Mouse (Mus musculus) naive thymus-derived CD4-positive, alpha-beta T cell, adult 2 months (primary cell): ENCODE measurements around the gene BC049352.

ENCODE experiments used
- DNase-seq: peaks from one replicate; pipeline ENCODE4 v3.0.0-alpha.2; 2011; ENCODE audit warnings: low read depth

BC049352 gene

DNA sequence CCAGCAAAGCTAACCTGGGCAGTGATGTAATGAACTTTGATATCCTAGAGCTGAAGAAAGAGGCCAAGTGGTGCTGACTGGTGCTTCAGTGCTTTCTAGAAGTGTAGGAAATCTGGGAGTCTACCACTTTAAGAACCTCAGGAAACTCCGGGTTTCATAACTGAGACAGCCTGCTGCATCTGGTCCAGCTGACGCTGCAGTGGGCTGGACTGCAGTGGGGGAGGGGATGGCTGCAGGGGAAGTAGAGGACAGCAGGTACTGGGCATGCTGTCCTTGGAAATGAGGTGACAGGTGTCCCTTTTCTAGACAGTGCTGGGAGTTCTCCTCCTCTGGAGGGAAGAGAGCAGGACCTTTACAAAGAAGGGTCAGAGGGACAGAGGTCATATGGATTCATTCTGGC lies at the start of gene BC049352:
Gene BC049352, plus strand, starts transcription at position 238 of the 400 bp plus-strand sequence.
- no peak for DNase-seq

- peak; percentile 87 for DNase-seq
These were observed 48.1 kb upstream of the BC049352 start for GRCm38 (mm10) chr9:45133484-45134310.

DNA sequence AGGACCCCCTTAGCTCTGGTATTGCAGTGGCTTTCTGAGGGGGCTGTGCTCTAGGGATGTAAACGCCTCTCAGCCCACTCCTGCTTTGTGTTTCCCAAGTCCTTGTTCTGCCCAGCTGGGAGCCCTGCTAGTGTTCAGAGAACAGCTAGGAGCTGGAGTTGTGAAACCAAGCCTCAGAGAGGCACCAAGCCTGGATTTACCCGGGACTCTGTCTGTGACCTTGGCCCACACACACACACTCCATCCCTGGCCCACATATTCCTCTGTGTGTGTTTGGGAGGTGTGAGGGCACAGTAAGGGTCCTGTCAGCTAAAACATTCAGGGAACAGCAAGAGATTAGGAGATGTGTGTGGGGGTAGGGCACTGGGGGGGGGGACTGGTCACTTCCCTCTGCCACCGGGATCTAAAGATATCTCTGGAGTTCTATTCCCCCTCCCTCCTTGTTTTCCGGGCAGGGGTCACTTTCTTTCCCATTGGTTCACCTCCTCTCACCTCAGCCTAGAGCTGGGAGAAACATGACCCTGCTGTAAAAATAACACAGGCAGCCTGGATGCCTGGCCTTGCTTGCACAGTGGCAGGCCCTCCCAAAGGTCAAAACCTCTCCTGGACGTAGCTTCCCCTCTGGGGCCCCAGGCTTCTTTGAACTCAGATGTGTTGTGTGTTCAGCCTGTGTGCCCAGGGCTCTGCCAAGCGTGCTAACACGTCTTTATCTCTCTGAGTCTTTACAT lies 45.2 kb upstream of the BC049352 start:
- DNase-seq, result no peak

DNA sequence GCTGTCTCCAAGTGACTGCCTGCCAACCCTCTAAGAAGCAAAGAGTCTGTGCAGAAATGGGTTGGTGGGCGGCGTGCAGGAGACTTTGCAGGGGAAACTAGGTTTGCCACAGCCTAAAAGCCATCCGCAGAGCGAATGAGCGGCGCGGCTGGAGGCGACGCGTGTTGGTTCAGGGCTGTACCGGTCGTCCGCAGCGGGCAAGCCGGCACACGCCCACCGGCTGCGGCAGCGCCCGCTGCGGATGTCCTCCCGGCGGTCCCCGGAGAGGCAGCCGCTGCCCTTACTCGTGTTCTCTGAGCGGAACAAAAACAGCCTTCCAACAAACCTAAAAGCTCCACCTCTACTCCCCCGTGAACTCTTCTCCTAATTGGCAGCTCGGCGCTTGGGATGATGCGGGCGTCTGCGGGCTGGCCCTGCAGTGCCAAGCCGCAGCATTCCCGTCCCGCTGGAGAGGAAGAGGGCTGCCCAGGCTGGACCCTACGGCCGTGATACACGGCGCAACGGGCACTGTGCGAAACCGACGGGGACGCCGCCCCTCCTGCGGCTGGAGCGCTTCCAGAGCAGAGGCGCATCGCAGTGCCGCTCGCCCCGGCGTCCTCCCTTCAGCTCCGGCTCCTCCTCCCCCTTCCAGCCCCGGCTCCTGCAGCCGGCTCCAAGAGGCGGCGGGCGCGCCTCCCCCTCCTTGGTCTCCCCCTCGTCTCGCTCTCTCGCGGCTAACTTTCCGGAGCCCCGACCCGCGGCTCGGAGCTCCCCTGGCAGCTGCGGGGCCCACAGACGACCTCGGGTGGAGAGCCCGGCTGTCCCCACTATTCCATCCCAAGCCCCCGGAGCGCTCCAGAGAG lies 43.4 kb upstream of the BC049352 start, which contains the start of gene Scn4b:
Gene Scn4b, plus strand, starts transcription at position 205 of the 842 bp plus-strand sequence.
- peak; percentile 62 for DNase-seq

GRCm38 (mm10) chr9:45139082-45139481 lies 42.7 kb upstream of the BC049352 start:
- DNase-seq, result no peak

DNA sequence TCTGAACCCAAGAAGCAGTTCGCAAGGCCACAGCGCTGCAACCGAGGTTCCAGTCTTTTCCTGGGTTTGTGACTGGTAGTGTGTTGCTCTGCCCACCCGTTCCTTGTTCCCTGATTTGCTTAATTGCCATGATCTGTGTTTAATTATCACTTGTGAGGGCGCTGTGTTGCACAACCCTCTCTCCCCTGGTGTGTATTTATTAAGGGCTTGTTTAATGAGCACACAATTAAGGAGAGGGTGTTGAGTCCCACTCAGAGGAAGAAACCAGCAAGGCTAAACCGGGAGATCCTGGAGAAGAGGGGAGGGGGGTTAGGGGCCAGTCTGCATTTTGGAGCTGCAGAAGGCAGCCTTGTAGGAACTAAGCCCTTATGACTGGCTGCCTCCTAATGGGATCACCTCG lies 40.9 kb upstream of the BC049352 start:
- no peak for DNase-seq

GRCm38 (mm10) chr9:45142686-45143085 lies 39.1 kb upstream of the BC049352 start:
- no peak for DNase-seq

DNA sequence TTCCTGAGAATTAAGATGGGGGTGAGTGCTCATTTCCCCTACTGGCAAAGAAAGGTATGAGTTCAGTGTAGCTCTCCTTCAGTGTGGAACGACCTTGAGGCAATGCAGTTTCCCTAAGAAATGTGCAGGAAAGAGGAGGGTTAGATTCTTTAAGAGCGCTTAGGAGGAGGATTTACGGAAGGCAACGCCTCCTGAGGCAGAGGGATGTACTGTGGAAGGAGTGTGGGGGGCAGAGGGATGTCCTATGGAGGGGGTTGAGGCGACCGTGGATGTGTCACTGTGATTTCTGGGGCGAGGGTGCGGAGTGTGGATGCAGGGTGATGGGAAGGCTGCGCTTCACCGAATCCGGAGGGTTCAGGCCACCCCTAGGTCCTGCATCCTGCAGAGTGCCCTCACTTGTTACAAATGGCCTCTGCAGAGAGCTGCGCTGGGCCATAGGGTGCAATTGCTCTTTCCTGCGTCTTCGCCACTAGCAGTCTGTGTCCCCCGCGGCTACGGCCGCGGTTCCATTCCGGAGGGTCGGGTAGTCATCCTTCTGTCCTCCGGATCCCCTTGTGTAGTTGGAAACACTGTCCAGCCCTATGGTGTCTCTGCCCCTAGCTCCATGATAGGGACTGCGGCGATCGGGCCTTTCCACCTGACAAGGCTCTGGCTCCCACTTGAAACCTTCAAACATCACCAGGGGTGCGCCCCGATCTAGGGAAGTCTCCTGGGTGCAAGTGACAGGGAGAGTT lies 36.1 kb upstream of the BC049352 start:
- DNase-seq, result no peak

- DNase-seq, result peak; percentile 88
These were observed 35.6 kb upstream of the BC049352 start for GRCm38 (mm10) chr9:45146267-45146597.

DNA sequence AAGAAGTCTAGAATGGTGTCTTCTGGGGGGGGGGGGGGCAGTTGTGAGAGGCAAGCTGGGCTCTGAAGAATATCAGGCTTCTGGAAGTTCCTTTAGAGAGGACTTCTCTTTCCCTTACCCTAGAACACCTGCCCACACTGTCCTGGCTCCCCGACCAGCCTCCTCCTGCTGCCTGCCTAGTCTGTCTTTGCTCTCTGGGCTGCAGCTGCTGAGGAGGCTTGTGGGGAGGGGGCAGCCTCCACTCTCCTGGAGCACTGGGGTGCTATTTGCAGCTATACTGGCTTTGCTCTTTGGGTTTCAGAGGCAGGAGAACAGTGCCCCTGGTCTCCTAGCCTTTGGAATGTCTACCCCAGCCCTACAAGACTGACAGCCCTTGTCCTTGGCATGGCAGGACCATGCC lies 30.9 kb upstream of the BC049352 start:
- no peak for DNase-seq

DNA sequence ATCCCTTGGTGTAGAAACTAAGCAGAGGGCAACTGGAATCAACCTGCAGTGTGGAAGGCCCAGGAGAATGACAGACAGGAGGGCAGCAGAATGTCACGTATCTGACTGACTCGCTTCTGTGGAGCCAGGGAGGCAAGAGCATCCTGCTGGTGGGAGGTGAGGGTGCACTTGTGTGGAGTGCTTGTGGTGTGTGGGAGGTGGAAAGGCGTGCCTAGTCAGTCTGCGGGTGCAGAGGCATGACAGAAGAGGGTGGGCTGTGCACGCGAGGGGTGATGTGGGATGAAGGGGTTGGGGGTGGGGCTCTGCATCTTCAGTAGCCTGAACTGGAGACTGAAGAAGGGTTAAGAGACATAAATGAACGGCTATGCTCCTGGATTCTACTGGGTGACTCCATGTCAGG lies 28.4 kb upstream of the BC049352 start:
- no peak for DNase-seq

DNA sequence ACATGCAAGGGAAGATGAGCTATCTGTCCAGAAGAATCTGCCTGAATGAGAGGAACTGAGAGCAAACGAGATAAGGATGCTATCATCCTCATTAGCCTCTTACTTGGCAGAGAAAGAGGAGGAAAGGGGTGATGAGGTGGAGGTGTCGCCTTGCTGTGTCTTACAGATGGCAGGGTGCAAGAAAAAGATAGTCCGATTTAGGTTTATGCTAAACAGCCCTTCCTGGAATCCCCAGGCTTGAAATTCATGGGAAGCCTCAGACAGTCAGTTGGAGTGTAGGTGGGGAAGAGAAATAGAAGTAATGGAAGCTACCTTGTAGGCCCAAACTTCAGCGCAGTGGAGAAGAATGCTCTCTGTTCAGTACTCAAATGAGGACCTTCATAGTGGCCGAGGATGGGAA lies 13.9 kb upstream of the BC049352 start:
- DNase-seq, result no peak

GRCm38 (mm10) chr9:45170150-45170549 lies 11.7 kb upstream of the BC049352 start:
- DNase-seq, result no peak

- no peak for DNase-seq
These were observed 10.7 kb upstream of the BC049352 start for GRCm38 (mm10) chr9:45171073-45171610.

- DNase-seq, result no peak
These were observed 8.3 kb upstream of the BC049352 start for GRCm38 (mm10) chr9:45173475-45173874.

DNA sequence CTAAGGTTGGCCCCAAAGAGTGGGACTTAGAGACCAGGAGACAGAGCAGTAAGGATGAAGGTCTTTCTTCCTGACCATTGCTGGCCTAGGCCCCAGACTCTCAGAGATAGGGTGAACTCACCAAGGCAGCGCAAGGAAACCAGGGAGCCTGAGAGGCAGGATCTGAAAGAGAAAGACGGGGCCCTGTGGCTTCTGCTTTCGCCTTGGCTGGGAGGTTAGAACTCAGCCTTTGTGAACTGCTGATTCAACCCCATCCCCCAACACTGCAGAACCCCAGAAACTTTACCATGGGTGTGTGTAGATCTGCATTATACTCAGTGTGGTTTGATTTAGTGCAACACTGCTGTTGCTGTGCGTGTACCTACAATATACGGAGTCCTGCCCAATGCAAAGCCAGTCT lies 2.5 kb upstream of the BC049352 start:
- no peak for DNase-seq

DNA sequence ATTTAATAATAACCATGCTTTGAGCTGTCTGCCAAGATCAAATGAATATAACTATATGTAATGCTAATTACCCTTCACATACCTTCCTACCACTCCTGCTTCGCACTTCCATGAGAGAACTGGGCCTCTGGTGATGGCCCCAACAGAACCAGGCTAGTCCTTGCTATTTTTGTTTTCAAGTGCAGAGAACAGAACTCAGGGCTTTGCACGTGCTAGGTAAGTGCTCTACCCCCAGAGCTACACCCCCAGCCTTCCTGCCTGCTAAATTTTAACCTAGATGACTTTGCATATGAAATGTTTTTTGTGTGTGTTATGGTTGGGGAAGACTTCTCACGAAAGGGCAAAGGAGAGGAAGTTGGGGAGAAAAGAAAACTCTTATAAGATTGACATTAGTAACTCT lies 714 bp downstream of the BC049352 start:
- peak; percentile 21 for DNase-seq

DNA sequence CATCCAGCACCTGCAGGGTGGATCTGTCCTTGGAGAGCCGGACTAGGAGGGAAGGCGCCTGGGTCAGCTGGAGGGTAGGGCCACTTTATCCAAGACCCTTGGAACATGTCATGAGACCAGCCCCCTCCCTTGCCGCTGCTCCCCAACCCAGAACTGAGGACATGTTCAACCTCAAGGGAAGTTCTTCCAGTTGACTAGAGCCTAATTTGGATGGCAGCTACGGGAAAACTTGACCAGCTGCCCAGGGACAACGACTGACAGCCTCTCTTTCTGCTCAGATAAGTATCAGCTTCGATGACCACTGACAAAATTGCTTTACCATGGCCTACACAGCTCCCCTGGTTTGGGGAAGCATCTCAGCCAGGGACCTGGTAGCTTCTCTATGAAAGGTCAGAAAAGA lies 1.5 kb downstream of the BC049352 start:
- no peak for DNase-seq

DNA sequence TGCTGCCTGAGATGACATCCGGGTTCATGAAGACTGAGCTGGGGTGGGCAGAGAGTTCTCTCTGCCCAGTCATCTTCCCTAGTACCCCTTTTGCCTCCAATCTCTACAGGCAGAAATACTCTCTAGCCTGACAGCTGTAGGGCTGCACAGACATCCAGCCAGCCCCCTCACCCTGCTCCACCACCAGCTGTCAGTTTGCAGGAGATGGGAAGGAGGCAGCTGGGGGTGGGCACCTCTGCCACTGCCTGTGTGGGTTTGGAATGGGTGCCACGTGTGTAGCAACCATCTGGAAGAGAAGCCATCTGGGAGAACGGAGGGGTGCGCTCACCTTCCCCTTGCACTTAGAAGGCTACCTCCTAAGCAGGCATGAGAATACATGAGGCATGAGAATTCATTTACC lies 3.4 kb downstream of the BC049352 start:
- no peak for DNase-seq

GRCm38 (mm10) chr9:45188570-45189563 lies 7.1 kb downstream of the BC049352 start:
- no peak for DNase-seq
